Mouse (Mus musculus) CH12.LX (cell line): Measurements from ENCODE around the gene Itpr3. TPM values are rescaled to one million over a fixed set of nuclear protein-coding genes. Genes with fewer than 3 reads are reported as not detected.

Experiments
- DNase-seq: peaks from one replicate; pipeline ENCODE4 v3.0.0-alpha.2; 2013; ENCODE audit errors: extremely low read depth
- H3K27ac ChIP-seq: 2 replicates; pipeline ENCODE4 v1.5.1; 2012; ENCODE audit warnings: low read depth, mild to moderate bottlenecking, control low read depth, moderate library complexity; ENCODE audit not compliant: insufficient read depth
- H3K27me3 ChIP-seq: replicated peaks from 2 replicates; pipeline ENCODE3; 2012; ENCODE audit warnings: inconsistent platforms
- H3K36me3 ChIP-seq, 2 experiments: replicated peaks in 1 of 2; 2 replicates each; pipeline versions ENCODE3 to v1.6.1; 2012; ENCODE audit warnings: inconsistent platforms in 1 of 2, low read length in 1 of 2, mild to moderate bottlenecking in 1 of 2, mixed read lengths in 1 of 2, moderate library complexity in 1 of 2; ENCODE audit not compliant: control insufficient read depth in 1 of 2, insufficient read depth in 1 of 2
- H3K4me1 ChIP-seq, 2 experiments: 2 replicates each; pipeline ENCODE4 v1.6.1; 2012; ENCODE audit warnings: inconsistent platforms in 1 of 2, moderate library complexity in 1 of 2; ENCODE audit not compliant: insufficient read depth in 2 of 2, control insufficient read depth in 1 of 2
- H3K4me2 ChIP-seq: 2 replicates; pipeline ENCODE4 v1.6.1; 2012; ENCODE audit warnings: low read depth, mild to moderate bottlenecking, control low read depth; ENCODE audit not compliant: poor library complexity, insufficient read depth, severe bottlenecking
- H3K4me3 ChIP-seq, 3 experiments: fragments of 150-350 bp in 1 of 3; sonication (generic) in 1 of 3; replicated peaks in 1 of 3; 2 replicates each; pipeline versions ENCODE3 to v1.5.1; 2011 to 2012; ENCODE audit warnings: low read depth in 2 of 3, low read length in 2 of 3, mild to moderate bottlenecking in 2 of 3, moderate library complexity in 2 of 3, control low read depth in 1 of 3, improper control_type of control experiment in 1 of 3, inconsistent platforms in 1 of 3, mixed read lengths in 1 of 3; ENCODE audit not compliant: poor library complexity in 1 of 3
- H3K79me2 ChIP-seq: replicated peaks from 2 replicates; pipeline ENCODE4 v1.6.1; 2012; ENCODE audit warnings: mild to moderate bottlenecking, moderate library complexity; ENCODE audit not compliant: control insufficient read depth, poor library complexity, insufficient read depth, severe bottlenecking; ENCODE audit errors: extremely low read depth
- H3K9ac ChIP-seq: 2 replicates; pipeline ENCODE4 v1.6.1; 2012; ENCODE audit warnings: low read depth, mild to moderate bottlenecking, control low read depth, moderate library complexity; ENCODE audit not compliant: insufficient read depth
- H3K9me3 ChIP-seq: replicated peaks from 2 replicates; pipeline ENCODE3; 2012; ENCODE audit warnings: low read length, inconsistent platforms, mixed read lengths
- CHD2 ChIP-seq: IDR thresholded peaks from 2 replicates; pipeline ENCODE4 v1.6.1; 2011; ENCODE audit warnings: low read length, improper control_type of control experiment
- CTCF ChIP-seq, 2 experiments: IDR thresholded peaks in 1 of 2; conservative IDR thresholded peaks in 1 of 2; 2 replicates each; pipeline ENCODE4 v1.5.1; 2011 to 2012; ENCODE audit warnings: low read depth in 2 of 2, low read length in 2 of 2, improper control_type of control experiment in 1 of 2, inconsistent platforms in 1 of 2, mild to moderate bottlenecking in 1 of 2, moderate library complexity in 1 of 2
- E2F4 ChIP-seq: IDR thresholded peaks from 2 replicates; pipeline ENCODE4 v1.6.1; 2011; ENCODE audit warnings: low read depth, low read length, improper control_type of control experiment; ENCODE audit not compliant: insufficient replicate concordance
- EP300 ChIP-seq: IDR thresholded peaks from 2 replicates; pipeline ENCODE4 v1.6.1; 2011; ENCODE audit warnings: low read length, improper control_type of control experiment
- ETS1 ChIP-seq: conservative IDR thresholded peaks from 2 replicates; pipeline ENCODE4 v1.6.1; 2012; ENCODE audit warnings: low read depth, mild to moderate bottlenecking, inconsistent platforms, low read length, improper control_type of control experiment, moderate library complexity
- IRF4 ChIP-seq: IDR thresholded peaks from 2 replicates; pipeline ENCODE4 v1.6.1; 2014; ENCODE audit warnings: low read depth, mild to moderate bottlenecking, inconsistent platforms, low read length, improper control_type of control experiment
- KAT2A ChIP-seq: IDR thresholded peaks from 2 replicates; pipeline ENCODE4 v1.6.1; 2012; ENCODE audit warnings: low read length, improper control_type of control experiment, inconsistent platforms; ENCODE audit not compliant: insufficient replicate concordance
- MAFK ChIP-seq: IDR thresholded peaks from 2 replicates; pipeline ENCODE4 v1.6.1; 2011; ENCODE audit warnings: low read length, improper control_type of control experiment; ENCODE audit not compliant: insufficient replicate concordance
- MAX ChIP-seq: IDR thresholded peaks from 2 replicates; pipeline ENCODE4 v1.6.1; 2011; ENCODE audit warnings: low read length, improper control_type of control experiment
- MYC ChIP-seq: IDR thresholded peaks from 2 replicates; pipeline ENCODE4 v1.6.1; 2011; ENCODE audit warnings: low read depth, mild to moderate bottlenecking, improper control_type of control experiment, low read length
- NELFE ChIP-seq: IDR thresholded peaks from 2 replicates; pipeline ENCODE4 v1.6.1; 2011; ENCODE audit warnings: low read depth, low read length, improper control_type of control experiment
- NRF1 ChIP-seq: IDR thresholded peaks from 2 replicates; pipeline ENCODE4 v1.6.1; 2014; ENCODE audit warnings: low read depth, mild to moderate bottlenecking, inconsistent platforms, low read length, improper control_type of control experiment, moderate library complexity
- RAD21 ChIP-seq: IDR thresholded peaks from 2 replicates; pipeline ENCODE4 v1.6.1; 2011; ENCODE audit warnings: low read depth, mild to moderate bottlenecking, low read length, improper control_type of control experiment, moderate library complexity
- RCOR1 ChIP-seq: conservative IDR thresholded peaks from 2 replicates; pipeline ENCODE4 v1.6.1; 2012; ENCODE audit warnings: low read depth, mild to moderate bottlenecking, inconsistent platforms, low read length, improper control_type of control experiment
- TCF12 ChIP-seq: IDR thresholded peaks from 2 replicates; pipeline ENCODE4 v1.6.1; 2014; ENCODE audit warnings: low read depth, mild to moderate bottlenecking, inconsistent platforms, low read length, improper control_type of control experiment
- USF2 ChIP-seq: conservative IDR thresholded peaks from 2 replicates; pipeline ENCODE4 v1.6.1; 2011; ENCODE audit warnings: low read depth, low read length, improper control_type of control experiment
- ZMIZ1 ChIP-seq: IDR thresholded peaks from 2 replicates; pipeline ENCODE4 v1.6.1; 2012; ENCODE audit warnings: low read depth, mild to moderate bottlenecking, inconsistent platforms, low read length, improper control_type of control experiment
- dilution Hi-C: fragments of 300-500 bp; cut with MboI; formaldehyde crosslinking; loops from 2 replicates; pipeline ENCODE4 v1.14.3; 2020; ENCODE audit warnings: low sequenced_read_pairs; ENCODE audit not compliant: extremely low pct_unique_long_range_greater_than_20kb, extremely low pct_ligation_motif_present
- in situ Hi-C: fragments of 300-500 bp; cut with MboI; formaldehyde crosslinking; loops from 3 replicates; pipeline ENCODE4 v1.14.3; 2019; ENCODE audit warnings: low sequenced_read_pairs, low pct_ligation_motif_present, low pct_unique_long_range_greater_than_20kb, mixed read lengths
- polyA plus RNA-seq: library from polyadenylated mRNA; unstranded; fragments of >175 nt; gene quantifications from 2 replicates; pipeline ENCODE4 v1.2.1, GENCODE M21; 2012; ENCODE audit warnings: low read depth; ENCODE audit not compliant: insufficient read length
- total RNA-seq, 2 experiments: library from RNA; depleted of rRNA; stranded (reverse); fragments of 300-350 nt in 1 of 2; fragments of >200 nt in 1 of 2; gene quantifications; 2 replicates each; pipeline ENCODE4 v1.2.3; 2012 to 2014

Gene Itpr3
- total and polyA plus RNA-seq, 3 experiments: 2.5 to 11.3 (median 9.5) TPM

DNA sequence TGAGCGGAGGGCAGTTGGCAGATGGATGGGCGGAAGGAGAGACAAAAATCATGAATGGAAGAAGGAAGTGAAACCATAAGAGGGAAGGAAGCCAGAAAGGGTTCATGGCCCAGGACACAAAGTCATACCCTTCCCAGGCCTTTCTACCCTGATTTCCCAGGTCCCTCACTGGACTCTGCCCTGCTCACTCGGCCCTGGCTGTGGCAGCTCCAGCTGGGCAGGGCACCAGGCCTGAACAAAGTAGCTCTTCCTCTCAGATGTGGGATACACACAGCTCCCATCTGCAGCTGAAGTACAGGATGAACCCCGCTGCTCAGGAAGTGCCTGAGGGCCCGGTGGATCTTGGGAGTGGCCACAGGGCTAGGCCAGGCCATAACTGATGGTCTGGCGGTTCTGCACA, 14.3 kb upstream of the Itpr3 start:
- Histone ChIP-seq H3K4me1 (peaks cover 30 to 76% of the 10 kb centered on the region in 2 experiments), H3K27me3 (no peaks in the 10 kb centered on the region), H3K36me3 (peaks cover 0 to 14% of the 10 kb centered on the region in 2 experiments), H3K79me2 (no peaks in the 10 kb centered on the region), H3K9ac (no peak overlapping the region), H3K27ac (peak overlapping the region; percentile 51), H3K4me2 (no peak overlapping the region), H3K4me3 (peak overlapping the region in 1 of 3 experiments; percentile 15), H3K9me3 (no peaks in the 10 kb centered on the region)
- DNase-seq: peak; percentile 64
- dilution Hi-C loops: no loop called here
- peak; percentile 86 for TF ChIP-seq EP300
- TF ChIP-seq TCF12: no peak
- peak; percentile 87 for TF ChIP-seq IRF4
- in situ Hi-C loops: loop anchor here (25.0 kb wide), 1 partner anchor 469 kb away; the partner anchor contains the start of gene Grm4

GRCm38 (mm10) chr17:27045164-27045563, 11.9 kb upstream of the Itpr3 start:
- Histone ChIP-seq H3K4me2 (no peak overlapping the region), H3K27ac (no peak overlapping the region), H3K36me3 (no peaks in the 10 kb centered on the region), H3K4me3 (no peak overlapping the region), H3K9me3 (no peaks in the 10 kb centered on the region), H3K9ac (no peak overlapping the region)
- in situ Hi-C loops: loop anchor here (5.0 to 25.0 kb wide), 2 partner anchors 72 to 467 kb away; partner anchors contain the start of gene Grm4
- dilution Hi-C loops: no loop called here
- TF ChIP-seq IRF4: no peak
- no peak for TF ChIP-seq TCF12
- TF ChIP-seq RAD21: no peak
- no peak for TF ChIP-seq ETS1
- TF ChIP-seq KAT2A: no peak
- TF ChIP-seq RCOR1: no peak
- no peak for TF ChIP-seq NELFE
- TF ChIP-seq, all 38 proteins: peak for 0
- H3K79me2 ChIP-seq: no peaks in the 10 kb centered on the region
- no peaks in the 10 kb centered on the region for H3K27me3 ChIP-seq
- no peak for DNase-seq
- peaks cover 23 to 56% of the 10 kb centered on the region in 2 experiments for H3K4me1 ChIP-seq

DNA sequence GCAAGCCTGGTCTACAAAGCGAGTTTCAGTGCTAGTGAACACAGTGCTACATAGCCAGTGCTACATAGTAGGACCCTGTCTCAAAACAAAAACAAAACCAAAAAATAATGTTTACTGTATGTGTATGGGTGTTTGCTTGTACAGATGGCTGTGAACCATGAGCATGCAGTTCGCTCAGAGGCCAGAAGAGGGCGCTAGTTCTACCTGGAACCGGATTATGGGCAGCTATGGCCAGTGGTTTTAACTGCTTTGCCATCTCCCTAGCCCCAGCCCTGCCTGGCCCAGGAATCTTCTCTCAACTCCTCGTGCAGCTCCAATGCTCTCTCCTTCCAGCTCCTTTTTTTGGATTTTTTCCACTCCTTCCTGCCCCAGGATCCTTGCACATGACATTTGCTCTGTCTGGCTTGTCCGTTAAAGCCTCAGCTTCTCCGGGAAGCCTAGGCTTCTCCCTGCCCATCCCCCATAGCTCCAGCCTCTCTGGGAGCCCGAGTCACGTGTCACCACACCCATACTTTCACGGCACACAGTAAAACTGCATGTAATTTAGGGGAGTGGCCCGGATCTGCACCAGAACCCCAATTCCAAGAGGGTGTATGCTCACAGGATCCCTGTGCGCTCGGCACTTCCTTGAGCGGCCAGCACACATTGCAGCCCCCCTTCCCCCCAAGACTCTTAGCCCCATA, 9.2 kb upstream of the Itpr3 start:
- dilution Hi-C loops: no loop called here
- Histone ChIP-seq H3K27ac (no peak overlapping the region), H3K4me2 (no peak overlapping the region), H3K36me3 (no peaks in the 10 kb centered on the region), H3K27me3 (no peaks in the 10 kb centered on the region), H3K79me2 (no peaks in the 10 kb centered on the region), H3K9me3 (no peaks in the 10 kb centered on the region), H3K4me1 (peaks cover 12 to 52% of the 10 kb centered on the region in 2 experiments), H3K4me3 (no peak overlapping the region), H3K9ac (no peak overlapping the region)
- TF ChIP-seq MAFK: no peak
- TF ChIP-seq MAX: no peak
- no peak for TF ChIP-seq E2F4
- peak; percentile 47 to 56 for TF ChIP-seq CTCF (conservative IDR thresholded peaks at IDR 0.05 in 1 of 2, IDR thresholded peaks at IDR 0.05 in 1 of 2; ENCODE audit: low read depth in 2 of 2, low read length in 2 of 2)
- no peak for TF ChIP-seq EP300
- no peak for TF ChIP-seq ETS1
- peak; percentile 10 for TF ChIP-seq RAD21
- no peak for TF ChIP-seq MYC
- TF ChIP-seq USF2: no peak
- TF ChIP-seq NRF1: no peak
- no peak for TF ChIP-seq CHD2
- TF ChIP-seq ZMIZ1: no peak
- TF ChIP-seq KAT2A: no peak
- DNase-seq: no peak
- in situ Hi-C loops: loop anchor here (5.0 to 25.0 kb wide), 2 partner anchors 69 to 464 kb away; partner anchors contain the start of gene Grm4
